Mouse (Mus musculus): ENCODE measurements at regions not wholly inside any gene's neighbourhood (a gene's known extent, or its start where the extent isn't known, plus 50 kb on each side); places are given as distances from the start of the nearest gene placed in this dataset.

DNA sequence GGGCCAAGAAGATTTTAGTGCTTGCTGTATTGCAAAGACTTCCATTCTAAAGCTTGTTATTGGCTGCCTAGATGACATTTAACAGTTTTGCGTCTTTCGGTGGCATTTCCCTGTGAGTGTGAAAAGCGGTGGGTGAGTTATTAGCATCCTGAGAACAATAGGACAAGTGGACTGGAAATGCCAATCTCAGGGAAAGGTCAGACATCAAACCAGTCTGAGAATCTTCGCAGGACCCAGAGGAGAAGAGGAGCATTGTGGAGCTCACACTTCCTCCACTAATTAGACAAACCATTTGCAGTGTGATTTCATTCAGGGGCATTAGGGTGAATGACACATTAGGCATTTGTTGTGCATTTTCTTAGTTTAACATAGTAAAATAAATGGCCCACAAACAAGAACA lies 719.5 kb upstream of the Tmem132c start:
- Histone ChIP-seq H3K9me3 (replicated peaks) (peaks cover 4% of the 10 kb centered on the region; the same call in 1 of the 2 replicates), H3K27ac (no peak overlapping the region), H3K4me2 (no peak overlapping the region), H3K36me3 (no peaks in the 10 kb centered on the region), H3K9ac (no peak overlapping the region), H3K4me3 (replicated peaks) (no peak overlapping the region), H3K4me1 (replicated peaks) (no peaks in the 10 kb centered on the region), H3K27me3 (no peaks in the 10 kb centered on the region)
- no peak for ATAC-seq (ENCODE audit: low read depth)
- 66% methylated on average over 4 of the region's 4 CpGs for WGBS (ENCODE audit: insufficient replicate concordance)
- DNase-seq = no peak

DNA sequence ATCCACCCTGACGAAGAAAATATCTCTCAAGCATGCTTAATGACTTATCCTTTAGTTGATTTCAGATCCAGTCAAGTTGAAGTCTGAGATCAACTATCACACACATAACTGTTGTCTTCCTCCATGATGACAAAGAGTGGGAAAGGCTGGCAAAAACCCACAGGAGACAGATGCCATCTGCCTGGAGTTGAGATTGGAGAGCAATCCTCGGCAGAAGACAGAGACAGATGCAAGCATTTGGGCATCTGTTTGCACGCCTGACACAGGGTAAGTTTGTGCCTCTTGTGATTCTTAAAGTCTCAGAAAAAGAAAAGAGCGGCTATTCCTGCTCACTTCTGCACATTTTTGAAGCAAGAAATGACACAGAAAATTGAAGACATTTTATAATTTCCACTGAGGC lies 715.7 kb upstream of the Tmem132c start:
- Histone ChIP-seq H3K9me3 (replicated peaks) (peaks cover 4% of the 10 kb centered on the region; the same call in 1 of the 2 replicates), H3K4me3 (replicated peaks) (no peak overlapping the region), H3K4me2 (no peak overlapping the region), H3K4me1 (replicated peaks) (no peaks in the 10 kb centered on the region), H3K27ac (no peak overlapping the region), H3K9ac (no peak overlapping the region), H3K27me3 (no peaks in the 10 kb centered on the region), H3K36me3 (no peaks in the 10 kb centered on the region)
- ATAC-seq (ENCODE audit: low read depth) (no peak), DNase-seq (no peak)
- WGBS (ENCODE audit: insufficient replicate concordance) = 46% methylated on average over 4 of the region's 4 CpGs

DNA sequence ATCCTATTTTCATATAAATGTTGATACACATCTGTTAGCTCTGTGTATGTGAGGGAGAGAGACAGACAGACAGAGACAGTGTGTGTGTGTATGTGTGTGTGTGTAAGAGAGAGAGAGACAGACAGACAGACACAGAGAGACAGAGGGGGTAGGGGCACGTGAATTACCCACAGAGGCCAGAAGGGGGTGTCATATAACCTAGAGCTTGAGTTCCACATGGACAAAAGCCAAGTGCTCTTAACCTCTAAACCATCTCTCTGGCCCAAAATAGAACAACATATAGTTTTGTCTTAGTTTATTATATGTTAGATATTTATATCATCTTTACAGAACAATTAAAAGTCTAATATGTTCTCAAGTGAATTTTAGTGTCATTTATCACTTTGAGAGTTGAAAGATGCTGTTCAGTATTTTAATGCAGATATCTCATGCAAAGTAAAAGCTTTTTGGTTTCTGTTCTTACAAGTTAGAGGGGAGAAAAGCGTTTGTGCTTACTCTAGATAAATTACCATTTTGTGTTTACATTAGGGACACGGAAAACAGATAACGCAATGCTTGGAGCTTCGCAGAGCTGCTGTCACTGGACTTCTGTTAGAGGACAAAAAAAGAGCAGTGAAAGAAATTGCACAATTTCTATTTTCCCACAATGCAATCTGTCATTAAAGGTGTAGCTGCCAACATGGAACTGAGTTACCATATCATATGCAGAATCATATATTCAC lies 710.6 kb upstream of the Tmem132c start:
- Histone ChIP-seq H3K4me2 (no peak overlapping the region), H3K27me3 (no peaks in the 10 kb centered on the region), H3K4me3 (replicated peaks) (no peak overlapping the region), H3K9ac (no peak overlapping the region), H3K9me3 (replicated peaks) (no peaks in the 10 kb centered on the region), H3K4me1 (replicated peaks) (no peaks in the 10 kb centered on the region), H3K36me3 (no peaks in the 10 kb centered on the region), H3K27ac (no peak overlapping the region)
- WGBS (ENCODE audit: insufficient replicate concordance) = 50% methylated on average over 5 of the region's 5 CpGs
- no peak for DNase-seq
- ATAC-seq (ENCODE audit: low read depth) = no peak

DNA sequence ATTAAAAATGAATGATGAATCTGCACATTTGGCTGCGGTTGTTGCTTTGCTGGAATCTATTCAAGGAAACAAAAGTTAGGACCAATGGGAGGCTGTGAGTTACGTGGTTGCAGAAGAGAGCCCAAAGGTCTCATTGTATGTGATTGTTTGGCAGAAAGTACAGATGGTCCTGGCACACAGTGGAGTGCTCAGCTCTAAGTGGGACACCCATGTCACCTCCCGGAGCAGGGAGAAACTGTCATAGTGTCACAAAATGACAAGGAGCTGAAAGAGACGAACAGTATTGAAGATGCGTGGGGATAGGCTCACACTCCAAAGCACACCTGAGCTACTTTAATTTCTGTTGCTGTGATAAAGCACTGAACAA lies 710.1 kb upstream of the Tmem132c start:
- 65% methylated on average over 5 of the region's 5 CpGs for WGBS (ENCODE audit: insufficient replicate concordance)
- ATAC-seq (ENCODE audit: low read depth) (no peak), DNase-seq (no peak)
- Histone ChIP-seq H3K9me3 (replicated peaks) (no peaks in the 10 kb centered on the region), H3K36me3 (no peaks in the 10 kb centered on the region), H3K4me2 (no peak overlapping the region), H3K27me3 (no peaks in the 10 kb centered on the region), H3K27ac (no peak overlapping the region), H3K9ac (no peak overlapping the region), H3K4me3 (replicated peaks) (no peak overlapping the region), H3K4me1 (replicated peaks) (no peaks in the 10 kb centered on the region)

DNA sequence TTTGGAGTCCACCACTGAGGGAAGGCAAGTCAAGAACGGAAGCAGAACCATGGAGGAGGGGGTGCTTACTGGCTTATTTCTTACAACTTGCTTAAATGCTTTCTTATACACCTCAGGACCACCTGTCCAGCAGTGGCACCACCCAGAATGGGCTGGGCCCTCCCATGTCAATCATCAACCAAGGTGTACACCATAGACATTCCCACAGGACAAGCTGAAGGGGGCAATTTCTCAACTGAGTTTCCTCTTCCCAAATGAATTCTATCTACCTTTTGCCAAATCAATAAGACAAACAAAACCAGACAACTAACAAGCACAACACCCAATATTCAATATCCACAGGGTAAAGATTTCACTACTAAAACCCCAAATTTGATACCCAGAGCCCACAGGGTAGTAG lies 709.6 kb upstream of the Tmem132c start:
- Histone ChIP-seq H3K9me3 (replicated peaks) (no peaks in the 10 kb centered on the region), H3K36me3 (no peaks in the 10 kb centered on the region), H3K4me2 (no peak overlapping the region), H3K9ac (no peak overlapping the region), H3K27ac (no peak overlapping the region), H3K27me3 (no peaks in the 10 kb centered on the region), H3K4me3 (replicated peaks) (no peak overlapping the region), H3K4me1 (replicated peaks) (no peaks in the 10 kb centered on the region)
- WGBS (ENCODE audit: insufficient replicate concordance) = 68% methylated on average over 1 of the region's 1 CpGs
- no peak for DNase-seq
- no peak for ATAC-seq (ENCODE audit: low read depth)

DNA sequence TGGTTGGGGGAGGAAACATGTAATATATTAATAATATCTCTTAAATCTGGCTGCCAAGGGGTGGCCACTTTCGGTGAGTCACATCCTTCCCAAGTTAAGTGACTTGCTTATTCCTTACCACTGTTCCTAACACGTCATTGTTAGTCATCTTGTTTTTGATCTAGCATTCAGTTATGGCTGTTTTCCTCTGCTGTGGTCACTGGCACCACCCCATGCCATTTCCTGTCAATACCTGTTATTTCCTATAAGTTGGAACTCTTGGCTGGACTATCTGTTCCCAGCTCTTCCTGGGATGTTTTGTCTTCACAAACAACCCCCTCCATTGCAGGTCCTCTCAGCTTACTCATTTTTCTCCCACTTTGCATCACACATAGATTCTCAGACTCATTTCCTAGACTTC lies 703.5 kb upstream of the Tmem132c start:
- ATAC-seq (ENCODE audit: low read depth) = no peak
- no peak for DNase-seq
- Histone ChIP-seq H3K4me2 (no peak overlapping the region), H3K4me1 (replicated peaks) (no peaks in the 10 kb centered on the region), H3K36me3 (no peaks in the 10 kb centered on the region), H3K27ac (no peak overlapping the region), H3K27me3 (no peaks in the 10 kb centered on the region), H3K9ac (no peak overlapping the region), H3K4me3 (replicated peaks) (no peak overlapping the region), H3K9me3 (replicated peaks) (no peaks in the 10 kb centered on the region)
- WGBS (ENCODE audit: insufficient replicate concordance) = 35% methylated on average over 2 of the region's 2 CpGs

DNA sequence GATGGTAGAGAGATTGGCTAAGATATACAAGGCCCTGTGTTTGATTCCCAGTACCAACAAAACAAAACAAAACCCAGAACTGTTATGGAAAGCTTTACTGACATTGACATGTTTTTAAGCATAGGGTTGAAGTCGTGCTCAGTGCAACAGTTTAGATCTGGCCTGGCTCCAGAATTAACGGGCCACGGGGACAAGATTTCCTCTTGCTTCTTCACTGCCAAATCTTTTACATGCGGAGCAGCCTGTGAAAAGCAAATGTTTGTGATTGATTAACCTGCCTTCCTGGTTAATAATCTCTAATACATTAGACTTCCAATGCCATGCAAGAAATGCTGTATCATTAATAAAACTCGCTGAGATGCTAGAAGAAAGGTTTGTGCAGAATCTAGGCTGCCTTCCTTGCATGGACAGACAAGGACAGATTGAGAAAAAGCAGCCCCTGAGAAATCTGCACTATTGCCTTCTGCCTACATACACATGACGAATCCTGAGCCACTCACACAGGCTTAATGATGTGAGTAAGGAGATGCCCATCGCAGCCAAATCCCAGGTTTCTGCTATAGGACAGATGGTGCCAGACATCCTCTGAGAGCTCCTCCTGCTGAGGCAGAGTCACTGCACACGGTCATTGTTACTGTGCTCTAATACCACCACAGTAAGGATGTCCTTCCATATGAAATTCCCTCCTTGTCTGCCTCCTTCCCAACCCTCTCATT lies 697.2 kb upstream of the Tmem132c start:
- H3K9ac ChIP-seq = no peak overlapping the region
- peaks cover 3% of the 10 kb centered on the region; the same call in 1 of the 2 replicates for H3K9me3 ChIP-seq (replicated peaks)
- H3K36me3 ChIP-seq = no peaks in the 10 kb centered on the region
- H3K27ac ChIP-seq = no peak overlapping the region
- ATAC-seq (ENCODE audit: low read depth) (no peak), DNase-seq (no peak)
- H3K27me3 ChIP-seq = no peaks in the 10 kb centered on the region
- H3K4me1 ChIP-seq (replicated peaks) = no peaks in the 10 kb centered on the region
- no peak overlapping the region for H3K4me3 ChIP-seq (replicated peaks)
- H3K4me2 ChIP-seq = no peak overlapping the region
- 54% methylated on average over 8 of the region's 8 CpGs for WGBS (ENCODE audit: insufficient replicate concordance)

DNA sequence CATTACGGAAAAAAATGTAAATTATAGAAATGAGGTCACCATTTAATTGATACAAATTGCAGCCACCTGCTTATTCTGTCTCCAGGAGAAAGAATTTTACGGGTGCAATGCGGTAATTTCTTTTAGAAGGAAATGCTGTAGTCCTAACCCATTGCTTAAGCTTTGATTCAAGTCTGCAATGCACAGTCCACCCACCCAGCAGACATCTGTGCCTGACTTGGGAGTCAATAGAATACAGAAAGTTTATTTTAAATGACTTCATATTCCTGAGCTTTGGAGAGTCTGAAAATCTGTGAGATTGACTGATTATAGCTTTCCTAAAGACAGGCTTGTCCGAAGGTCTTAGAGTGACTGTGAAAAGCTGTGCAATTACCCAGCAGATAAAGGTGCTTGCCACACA lies 693.8 kb upstream of the Tmem132c start:
- Histone ChIP-seq H3K27ac (no peak overlapping the region), H3K9me3 (replicated peaks) (peaks cover 3% of the 10 kb centered on the region; the same call in 1 of the 2 replicates), H3K4me2 (no peak overlapping the region), H3K4me3 (replicated peaks) (no peak overlapping the region), H3K36me3 (no peaks in the 10 kb centered on the region), H3K27me3 (no peaks in the 10 kb centered on the region), H3K4me1 (replicated peaks) (no peaks in the 10 kb centered on the region), H3K9ac (no peak overlapping the region)
- WGBS (ENCODE audit: insufficient replicate concordance) = 71% methylated on average over 4 of the region's 4 CpGs
- DNase-seq (no peak), ATAC-seq (ENCODE audit: low read depth) (no peak)

DNA sequence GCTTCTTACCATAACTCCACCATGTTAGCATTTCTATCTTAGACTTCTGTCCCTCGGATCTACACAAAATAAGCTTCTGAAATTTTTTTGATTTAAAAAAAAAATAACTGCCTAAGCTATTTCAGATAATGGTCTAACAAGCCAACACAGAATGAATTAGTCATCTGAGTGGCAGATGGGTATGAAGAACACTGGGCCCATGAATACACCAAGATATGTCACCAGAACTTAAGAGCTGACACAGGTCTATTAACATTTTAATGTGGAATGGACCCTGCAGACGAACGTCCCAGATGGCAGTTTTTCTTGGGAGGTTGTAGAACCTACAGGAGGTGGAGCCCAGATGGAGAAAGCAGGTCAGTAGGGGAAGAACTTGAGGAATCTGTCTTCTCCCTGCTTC lies 689.9 kb upstream of the Tmem132c start:
- 50% methylated on average over 3 of the region's 3 CpGs for WGBS (ENCODE audit: insufficient replicate concordance)
- no peaks in the 10 kb centered on the region for H3K36me3 ChIP-seq
- DNase-seq (no peak), ATAC-seq (ENCODE audit: low read depth) (no peak)
- H3K27ac ChIP-seq = no peak overlapping the region
- no peak overlapping the region for H3K4me2 ChIP-seq
- no peaks in the 10 kb centered on the region for H3K27me3 ChIP-seq
- no peak overlapping the region for H3K9ac ChIP-seq
- no peak overlapping the region for H3K4me3 ChIP-seq (replicated peaks)
- peaks cover 8% of the 10 kb centered on the region; the same call in 1 of the 2 replicates for H3K9me3 ChIP-seq (replicated peaks)
- H3K4me1 ChIP-seq (replicated peaks) = no peaks in the 10 kb centered on the region

DNA sequence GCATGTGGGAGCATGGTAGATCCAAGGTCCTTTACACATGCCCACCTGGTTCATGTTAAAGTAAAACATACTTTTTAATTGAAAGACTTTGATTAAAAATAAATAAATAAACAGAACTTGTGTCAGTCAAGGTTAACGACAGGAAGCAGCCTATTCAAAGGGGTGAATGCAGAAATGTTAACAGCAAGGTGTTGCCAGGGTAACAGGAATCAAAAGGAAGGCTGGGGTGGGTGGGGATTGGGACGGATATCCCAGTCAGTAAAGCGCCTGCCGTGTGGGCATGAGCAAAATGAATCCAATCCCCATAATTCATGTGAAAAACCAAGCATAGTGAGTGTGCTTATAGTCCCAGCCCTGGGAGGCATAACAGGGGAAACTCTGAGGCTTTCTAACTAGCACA lies 682.6 kb upstream of the Tmem132c start:
- no peak overlapping the region for H3K4me2 ChIP-seq
- H3K4me3 ChIP-seq (replicated peaks) = no peak overlapping the region
- no peak overlapping the region for H3K9ac ChIP-seq
- 66% methylated on average over 4 of the region's 4 CpGs for WGBS (ENCODE audit: insufficient replicate concordance)
- DNase-seq (no peak), ATAC-seq (ENCODE audit: low read depth) (no peak)
- no peaks in the 10 kb centered on the region for H3K4me1 ChIP-seq (replicated peaks)
- no peaks in the 10 kb centered on the region for H3K27me3 ChIP-seq
- no peak overlapping the region for H3K27ac ChIP-seq
- no peaks in the 10 kb centered on the region for H3K36me3 ChIP-seq
- H3K9me3 ChIP-seq (replicated peaks) = peaks cover 14% of the 10 kb centered on the region; the same call in 1 of the 2 replicates

DNA sequence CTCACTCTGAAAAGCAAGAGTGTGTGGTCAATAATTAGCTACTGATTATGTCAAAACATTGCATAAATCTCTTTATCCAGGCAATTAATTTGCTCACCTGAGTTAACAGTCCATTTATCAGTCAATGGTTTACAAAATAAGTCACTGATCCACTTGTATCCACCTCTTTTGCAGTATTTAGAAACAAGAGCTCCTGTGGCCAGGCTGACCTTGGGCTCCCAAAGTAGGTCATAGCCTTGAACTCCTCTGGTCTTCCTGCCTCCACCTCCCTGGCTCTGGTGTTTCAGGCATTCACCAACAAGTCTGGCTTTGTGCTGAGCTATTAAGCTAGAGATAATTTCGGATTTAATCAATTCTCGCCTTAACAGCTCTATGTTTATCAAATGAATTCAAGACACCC lies 675.8 kb upstream of the Tmem132c start:
- H3K4me2 ChIP-seq = no peak overlapping the region
- ATAC-seq (ENCODE audit: low read depth) = no peak
- peaks cover 3% of the 10 kb centered on the region; the same call in 1 of the 2 replicates for H3K9me3 ChIP-seq (replicated peaks)
- DNase-seq = no peak
- 56% methylated on average over 2 of the region's 2 CpGs for WGBS (ENCODE audit: insufficient replicate concordance)
- H3K27ac ChIP-seq = no peak overlapping the region
- H3K4me3 ChIP-seq (replicated peaks) = no peak overlapping the region
- H3K36me3 ChIP-seq = no peaks in the 10 kb centered on the region
- no peaks in the 10 kb centered on the region for H3K4me1 ChIP-seq (replicated peaks)
- H3K9ac ChIP-seq = no peak overlapping the region
- no peaks in the 10 kb centered on the region for H3K27me3 ChIP-seq

DNA sequence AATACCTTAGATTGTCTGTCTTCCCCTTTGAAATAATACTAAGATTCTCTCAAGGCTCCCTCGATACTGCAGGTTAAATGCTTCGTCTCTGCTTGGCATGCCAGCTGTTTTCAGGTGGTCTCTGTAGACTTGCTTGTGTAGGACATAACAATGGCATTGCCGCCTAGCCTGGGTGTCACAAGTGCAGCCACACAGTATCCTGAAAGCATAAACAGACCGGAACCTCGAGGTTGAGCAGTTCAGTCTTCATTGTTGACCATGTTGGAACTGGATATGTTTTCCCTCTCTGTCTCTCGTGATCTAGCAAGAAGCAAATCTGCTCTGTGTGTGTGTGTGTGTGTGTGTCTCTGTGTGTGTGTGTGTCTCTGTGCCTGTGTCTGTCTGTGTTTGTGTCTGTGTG lies 675.4 kb upstream of the Tmem132c start:
- Histone ChIP-seq H3K27me3 (no peaks in the 10 kb centered on the region), H3K4me2 (no peak overlapping the region), H3K9me3 (replicated peaks) (peaks cover 3% of the 10 kb centered on the region), H3K4me1 (replicated peaks) (no peaks in the 10 kb centered on the region), H3K9ac (no peak overlapping the region), H3K27ac (no peak overlapping the region), H3K36me3 (no peaks in the 10 kb centered on the region), H3K4me3 (replicated peaks) (no peak overlapping the region)
- no peak for DNase-seq
- ATAC-seq (ENCODE audit: low read depth) = no peak
- WGBS (ENCODE audit: insufficient replicate concordance) = 63% methylated on average over 6 of the region's 6 CpGs

Measured in liver, embryonic 13.5 days (tissue).